Mouse (Mus musculus) skeletal muscle tissue, adult 2 months (tissue): ENCODE results near the gene H2al1e.
"Not testable (repeated sequence)": the region's sequence is repeated elsewhere in the genome, so short reads cannot be mapped to it uniquely, and the experiment has no call there.

Experiments
- DNase-seq: peaks from one replicate; pipeline ENCODE4 v3.0.0-alpha.2; 2012; ENCODE audit warnings: low read depth, low spot score

Gene H2al1e

DNA sequence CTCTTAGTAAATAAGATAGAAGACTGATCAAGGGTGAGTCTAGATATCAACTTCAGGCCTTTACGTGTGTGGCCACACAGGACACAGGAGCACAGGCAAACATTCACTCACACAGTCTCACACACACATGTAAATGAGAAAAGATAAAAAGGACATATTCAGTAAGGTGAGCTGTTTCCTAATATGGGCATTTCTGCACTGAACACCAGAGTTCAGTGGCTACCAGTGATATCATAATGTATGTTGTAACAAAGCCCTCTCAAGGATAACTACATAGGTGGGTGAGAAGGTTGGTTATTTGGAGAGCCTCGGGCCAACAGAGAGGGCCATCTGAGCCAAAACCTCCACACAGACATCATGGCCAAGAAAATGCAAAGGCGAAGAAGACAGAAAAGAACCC lies at the start of gene H2al1e:
Gene H2al1e, plus strand, starts transcription at position 301 of the 400 bp plus-strand sequence.
- not testable (repeated sequence) for DNase-seq

GRCm38 (mm10) chrX:11264918-11265317 lies 46.8 kb upstream of the H2al1e start:
- DNase-seq, result no peak

GRCm38 (mm10) chrX:11267791-11268190 lies 43.9 kb upstream of the H2al1e start:
- DNase-seq, result peak; percentile 38

DNA sequence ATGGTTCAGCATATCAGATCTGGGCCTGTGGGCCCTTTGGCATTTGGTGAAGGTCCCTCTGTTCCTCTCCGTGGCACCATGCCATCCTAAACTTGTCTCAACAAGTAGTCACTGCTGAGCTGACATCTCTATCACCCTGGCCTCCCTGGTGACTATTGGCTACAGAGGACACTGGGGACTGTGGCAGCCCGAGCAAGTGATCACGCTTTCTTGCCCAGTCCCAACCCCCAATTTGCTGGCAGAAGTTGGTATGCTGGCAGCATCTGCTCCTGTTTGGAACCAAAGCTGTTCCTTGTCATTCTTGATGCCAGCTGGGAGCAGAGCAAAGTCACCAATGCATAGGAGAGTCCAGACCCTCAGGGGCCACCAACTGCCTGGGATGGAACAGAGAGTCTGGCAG lies 42.7 kb upstream of the H2al1e start:
- no peak for DNase-seq

GRCm38 (mm10) chrX:11273190-11273589 lies 38.5 kb upstream of the H2al1e start:
- no peak for DNase-seq

DNA sequence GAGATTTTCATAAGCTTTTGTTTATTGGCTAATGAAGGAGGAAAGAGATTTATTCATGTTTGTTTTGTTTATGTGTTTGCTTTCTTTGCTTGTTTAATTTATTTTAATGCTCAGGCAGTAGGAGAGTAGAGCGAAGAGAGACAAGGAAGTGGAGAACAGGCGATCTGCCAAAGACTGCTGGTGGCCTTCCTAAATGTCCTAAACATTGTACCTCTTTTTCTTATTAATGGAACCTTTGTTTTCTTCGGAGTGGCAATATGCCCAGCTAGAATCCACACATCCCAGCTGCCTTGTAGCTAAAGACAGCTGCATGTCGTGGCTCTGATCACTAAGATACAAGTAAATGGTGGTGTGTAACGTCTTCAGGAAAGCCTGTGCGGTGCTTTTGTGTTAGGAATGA lies 34.7 kb upstream of the H2al1e start:
- DNase-seq, result no peak

DNA sequence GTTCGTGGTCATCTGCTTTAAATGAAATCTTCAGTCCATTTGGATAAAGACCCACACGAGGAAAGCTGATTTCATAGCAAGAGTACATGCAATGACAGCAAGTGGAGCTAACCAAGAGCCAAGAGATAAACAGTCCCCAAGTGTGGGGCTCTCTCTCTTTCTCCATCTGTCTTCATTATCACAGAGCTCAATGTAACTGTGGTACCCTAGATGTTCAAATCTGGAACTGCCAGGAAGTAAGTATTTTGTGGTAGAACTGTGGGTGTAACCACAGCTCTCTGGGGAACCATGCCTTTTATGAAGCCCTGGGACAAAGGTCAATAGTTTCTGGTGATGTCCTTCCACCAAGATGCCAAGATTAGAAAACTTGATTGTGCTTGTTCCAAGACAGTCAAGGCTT lies 31.0 kb upstream of the H2al1e start:
- no peak for DNase-seq

DNA sequence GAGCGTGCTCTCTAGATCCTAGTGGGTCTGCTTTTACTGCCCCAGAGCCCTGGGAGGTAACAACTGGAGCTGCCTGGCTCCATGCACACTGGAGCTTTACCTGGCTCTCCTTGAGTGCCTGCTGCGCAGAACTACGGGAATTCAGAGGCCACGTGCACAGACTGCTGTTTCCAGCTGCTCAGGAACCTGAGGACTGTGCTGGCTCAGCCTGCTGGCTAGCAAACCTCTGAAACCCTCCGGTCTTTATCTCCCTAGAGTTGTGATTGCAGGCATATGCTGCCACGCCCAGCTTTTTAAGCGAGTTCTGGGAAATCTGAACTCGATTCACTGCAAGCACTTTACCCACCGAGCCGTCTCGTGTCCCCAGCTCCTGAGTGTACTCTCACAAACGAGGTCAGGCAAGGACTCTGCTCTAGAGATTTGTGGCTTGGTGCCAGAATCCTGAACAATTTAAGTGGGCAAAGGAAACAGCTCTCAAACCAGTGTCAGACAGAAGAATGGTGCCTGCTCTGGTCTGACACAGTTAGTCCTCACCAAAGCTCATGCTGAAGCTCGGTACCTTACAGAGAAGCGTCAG lies 23.3 kb upstream of the H2al1e start:
- no peak for DNase-seq

GRCm38 (mm10) chrX:11289244-11289643 lies 22.5 kb upstream of the H2al1e start:
- no peak for DNase-seq

GRCm38 (mm10) chrX:11298957-11299356 lies 12.8 kb upstream of the H2al1e start, which contains the start of gene H2al1a:
Gene H2al1a (plus strand): TSS chrX:11299257.
- not testable (repeated sequence) for DNase-seq

- not testable (repeated sequence) for DNase-seq
Observed at GRCm38 (mm10) chrX:11302132-11302531, 9.6 kb upstream of the H2al1e start, which contains the start of gene H2al1b. Gene H2al1b (plus strand): TSS chrX:11302432.

DNA sequence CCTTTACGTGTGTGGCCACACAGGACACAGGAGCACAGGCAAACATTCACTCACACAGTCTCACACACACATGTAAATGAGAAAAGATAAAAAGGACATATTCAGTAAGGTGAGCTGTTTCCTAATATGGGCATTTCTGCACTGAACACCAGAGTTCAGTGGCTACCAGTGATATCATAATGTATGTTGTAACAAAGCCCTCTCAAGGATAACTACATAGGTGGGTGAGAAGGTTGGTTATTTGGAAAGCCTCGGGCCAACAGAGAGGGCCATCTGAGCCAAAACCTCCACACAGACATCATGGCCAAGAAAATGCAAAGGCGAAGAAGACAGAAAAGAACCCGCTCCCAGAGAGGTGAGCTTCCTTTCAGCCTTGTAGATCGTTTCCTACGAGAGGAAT lies 6.4 kb upstream of the H2al1e start, which contains the start of gene H2al1c:
Gene H2al1c, plus strand, starts transcription at position 301 of the 400 bp plus-strand sequence.
- DNase-seq, result not testable (repeated sequence)

- DNase-seq, result not testable (repeated sequence)
Observed at GRCm38 (mm10) chrX:11308524-11308923, 3.2 kb upstream of the H2al1e start, which contains the start of gene H2al1d. Gene H2al1d (plus strand): TSS chrX:11308824.

GRCm38 (mm10) chrX:11314858-11315257 lies 3.1 kb downstream of the H2al1e start, which contains the start of gene H2al1f:
Gene H2al1f (plus strand): TSS chrX:11315158.
- not testable (repeated sequence) for DNase-seq

GRCm38 (mm10) chrX:11317956-11318355 lies 6.2 kb downstream of the H2al1e start, which contains the start of gene H2al1g:
Gene H2al1g (plus strand): TSS chrX:11318256.
- not testable (repeated sequence) for DNase-seq

- DNase-seq, result not testable (repeated sequence)
Observed at GRCm38 (mm10) chrX:11321192-11321591, 9.5 kb downstream of the H2al1e start, which contains the start of gene H2al1h. Gene H2al1h (plus strand): TSS chrX:11321492.

DNA sequence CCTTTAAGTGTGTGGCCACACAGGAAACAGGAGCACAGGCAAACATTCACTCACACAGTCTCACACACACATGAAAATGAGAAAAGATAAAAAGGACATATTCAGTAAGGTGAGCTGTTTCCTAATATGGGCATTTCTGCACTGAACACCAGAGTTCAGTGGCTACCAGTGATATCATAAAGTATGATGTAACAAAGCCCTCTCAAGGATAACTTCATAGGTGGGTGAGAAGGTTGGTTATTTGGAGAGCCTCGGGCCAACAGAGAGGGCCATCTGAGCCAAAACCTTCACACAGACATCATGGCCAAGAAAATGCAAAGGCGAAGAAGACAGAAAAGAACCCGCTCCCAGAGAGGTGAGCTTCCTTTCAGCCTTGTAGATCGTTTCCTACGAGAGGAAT lies 12.6 kb downstream of the H2al1e start, which contains the start of gene H2al1i:
Gene H2al1i, plus strand, starts transcription at position 301 of the 400 bp plus-strand sequence.
- DNase-seq, result not testable (repeated sequence)

GRCm38 (mm10) chrX:11327522-11327921 lies 15.8 kb downstream of the H2al1e start, which contains the start of gene H2al1j:
Gene H2al1j (plus strand): TSS chrX:11327822.
- not testable (repeated sequence) for DNase-seq

DNA sequence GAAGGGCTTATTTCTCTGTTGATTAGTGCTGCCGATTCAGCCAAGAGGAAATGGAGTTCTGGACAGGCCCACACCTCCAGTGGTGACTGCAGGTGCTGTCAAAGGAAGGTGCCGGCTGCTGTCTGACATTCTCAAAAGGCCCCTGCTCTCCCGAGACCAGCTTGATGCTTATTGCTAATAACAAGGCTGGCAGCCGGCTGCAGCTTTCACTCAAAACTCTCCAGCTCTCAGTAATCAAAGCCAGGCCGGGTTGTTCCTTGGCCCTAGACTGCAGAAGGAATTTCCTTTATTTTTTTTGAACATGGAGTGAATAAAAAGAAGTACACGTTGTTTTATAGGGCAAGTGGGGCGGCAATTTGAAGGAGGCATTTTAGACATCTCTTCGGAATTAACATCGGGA lies 34.0 kb downstream of the H2al1e start:
- DNase-seq, result no peak

DNA sequence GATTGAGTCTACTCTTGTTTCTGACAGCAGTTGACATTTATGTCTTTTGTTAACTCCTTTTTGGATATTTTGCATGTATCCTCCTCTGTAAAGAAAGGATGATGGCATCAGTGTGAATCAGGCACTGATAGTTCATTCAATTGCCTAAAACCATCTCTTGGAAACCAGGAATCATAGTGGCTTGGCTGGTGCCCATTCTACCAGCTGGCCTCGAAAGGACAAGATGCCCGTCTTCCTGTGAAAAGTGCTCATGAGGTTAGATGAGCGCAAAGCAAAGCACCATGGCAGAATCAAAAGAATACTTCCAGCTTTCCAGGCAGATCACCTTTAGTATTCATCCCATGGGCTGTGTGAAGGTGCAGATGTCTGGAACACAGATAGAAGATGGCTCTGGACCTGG lies 35.0 kb downstream of the H2al1e start:
- DNase-seq, result no peak

DNA sequence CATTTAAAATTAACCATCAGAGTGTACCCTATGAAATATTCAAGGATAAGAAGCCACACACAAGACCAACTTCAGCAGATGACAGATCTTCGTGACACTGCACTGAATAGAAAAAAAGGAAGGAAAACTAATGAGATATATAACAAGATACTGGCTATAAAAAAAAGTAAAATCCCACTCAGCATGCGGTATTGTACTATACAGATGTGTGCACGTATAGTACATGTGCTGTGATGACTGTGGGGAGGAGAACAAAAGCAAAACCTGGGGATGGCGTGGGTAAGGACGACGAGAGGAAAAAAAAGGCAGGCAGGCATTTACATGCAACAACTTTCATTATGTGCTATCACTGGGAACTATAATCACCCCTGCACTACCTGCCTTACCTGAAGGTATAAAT lies 49.1 kb downstream of the H2al1e start:
- no peak for DNase-seq

- no peak for DNase-seq
Observed at GRCm38 (mm10) chrX:11361261-11361660, 49.5 kb downstream of the H2al1e start.
